Mouse (Mus musculus) layer of hippocampus, adult 2 months (tissue): ENCODE data around the gene Ppp1ca. TPM values are rescaled to one million over a fixed set of nuclear protein-coding genes. Genes with fewer than 3 reads are reported as not detected.

Source experiments
- DNase-seq, 2 experiments: peaks; one replicate each; pipeline ENCODE4 v3.0.0; 2022; ENCODE audit warnings: low spot score in 2 of 2
- H3K27ac ChIP-seq: fragments of 200-600 bp; 2 replicates; pipeline ENCODE4 v1.8.1; 2022
- H3K4me3 ChIP-seq: fragments of 200-600 bp; 2 replicates; pipeline ENCODE4 v1.8.1; 2022; ENCODE audit warnings: mild to moderate bottlenecking
- CTCF ChIP-seq: fragments of 200-600 bp; conservative IDR thresholded peaks from 2 replicates; pipeline ENCODE4 v1.8.1; 2022; ENCODE audit warnings: antibody characterized with exemption, mild to moderate bottlenecking, moderate library complexity
- total RNA-seq, 2 experiments: library from RNA; stranded (reverse); gene quantifications; 2 replicates each; pipeline ENCODE4 v1.2.3; 2021

Ppp1ca gene
- total RNA-seq, 2 experiments from 2014 or later = 263 to 276 TPM

DNA sequence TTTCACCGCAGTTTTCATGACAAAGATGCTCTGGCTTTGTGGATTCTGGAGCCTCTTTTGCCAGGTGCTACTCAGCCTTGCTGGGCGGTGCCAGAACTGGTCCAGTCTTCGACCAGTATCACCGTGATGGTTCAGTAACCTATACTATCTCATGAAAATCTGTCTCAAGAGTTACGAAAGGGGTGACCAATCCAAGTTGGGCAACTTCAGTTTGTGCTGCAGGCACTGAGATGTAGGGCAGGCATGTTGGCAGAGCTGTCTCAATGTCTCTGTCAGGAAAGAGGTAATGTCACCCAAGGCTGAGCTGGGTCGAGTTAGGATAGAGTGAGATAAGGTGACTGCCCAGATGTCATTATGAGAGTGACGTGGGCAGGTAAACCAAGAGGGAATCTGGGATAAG, 11.5 kb upstream of the Ppp1ca start:
- TF ChIP-seq CTCF = no peak
- no peak overlapping the region for H3K27ac ChIP-seq
- H3K4me3 ChIP-seq = no peak overlapping the region
- DNase-seq = no peak

DNA sequence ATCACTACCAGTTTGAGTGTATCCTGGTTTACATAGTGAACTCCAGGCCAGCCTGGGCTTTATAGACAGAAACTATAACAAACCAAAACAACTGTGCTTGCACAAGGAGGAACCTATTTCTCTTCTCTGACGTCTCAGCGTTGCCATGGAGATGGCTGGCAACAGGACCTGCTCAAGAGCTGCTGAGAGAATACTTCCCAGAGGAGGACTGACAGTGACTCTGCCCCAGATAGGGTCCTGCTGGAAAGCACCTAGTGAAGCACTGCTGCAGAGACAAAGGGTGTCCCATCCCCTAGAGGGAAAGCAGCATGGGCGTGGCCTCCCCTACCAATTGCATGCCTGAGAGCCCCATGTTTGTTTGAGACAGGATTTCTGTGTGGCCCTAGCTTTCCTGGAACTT, 10.0 kb upstream of the Ppp1ca start:
- no peak for TF ChIP-seq CTCF
- Histone ChIP-seq H3K27ac (peak overlapping the region; percentile 86), H3K4me3 (no peak overlapping the region)
- DNase-seq = peak; percentile 68 to 77

DNA sequence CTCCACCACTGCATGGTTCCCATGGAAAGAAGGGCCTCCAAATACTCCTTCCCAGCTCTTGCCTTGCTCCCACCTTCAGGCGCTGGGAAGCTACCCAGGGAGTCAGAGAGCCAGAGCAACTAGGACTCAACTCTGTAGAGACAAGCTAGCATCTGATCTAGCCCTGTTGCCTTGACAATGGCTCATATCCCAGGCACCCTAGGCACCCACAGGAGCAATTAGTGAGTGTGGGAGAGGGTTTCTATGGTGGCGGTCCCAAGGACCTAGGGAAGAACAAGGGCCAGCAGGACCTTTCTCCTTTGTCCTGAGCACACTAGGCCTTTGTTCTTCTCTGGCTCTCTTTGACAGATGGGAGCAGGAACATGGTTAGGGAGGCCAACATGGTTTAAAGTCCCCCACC, 8.2 kb upstream of the Ppp1ca start:
- Histone ChIP-seq H3K4me3 (no peak overlapping the region), H3K27ac (peak overlapping the region; percentile 86)
- TF ChIP-seq CTCF = no peak
- no peak for DNase-seq

DNA sequence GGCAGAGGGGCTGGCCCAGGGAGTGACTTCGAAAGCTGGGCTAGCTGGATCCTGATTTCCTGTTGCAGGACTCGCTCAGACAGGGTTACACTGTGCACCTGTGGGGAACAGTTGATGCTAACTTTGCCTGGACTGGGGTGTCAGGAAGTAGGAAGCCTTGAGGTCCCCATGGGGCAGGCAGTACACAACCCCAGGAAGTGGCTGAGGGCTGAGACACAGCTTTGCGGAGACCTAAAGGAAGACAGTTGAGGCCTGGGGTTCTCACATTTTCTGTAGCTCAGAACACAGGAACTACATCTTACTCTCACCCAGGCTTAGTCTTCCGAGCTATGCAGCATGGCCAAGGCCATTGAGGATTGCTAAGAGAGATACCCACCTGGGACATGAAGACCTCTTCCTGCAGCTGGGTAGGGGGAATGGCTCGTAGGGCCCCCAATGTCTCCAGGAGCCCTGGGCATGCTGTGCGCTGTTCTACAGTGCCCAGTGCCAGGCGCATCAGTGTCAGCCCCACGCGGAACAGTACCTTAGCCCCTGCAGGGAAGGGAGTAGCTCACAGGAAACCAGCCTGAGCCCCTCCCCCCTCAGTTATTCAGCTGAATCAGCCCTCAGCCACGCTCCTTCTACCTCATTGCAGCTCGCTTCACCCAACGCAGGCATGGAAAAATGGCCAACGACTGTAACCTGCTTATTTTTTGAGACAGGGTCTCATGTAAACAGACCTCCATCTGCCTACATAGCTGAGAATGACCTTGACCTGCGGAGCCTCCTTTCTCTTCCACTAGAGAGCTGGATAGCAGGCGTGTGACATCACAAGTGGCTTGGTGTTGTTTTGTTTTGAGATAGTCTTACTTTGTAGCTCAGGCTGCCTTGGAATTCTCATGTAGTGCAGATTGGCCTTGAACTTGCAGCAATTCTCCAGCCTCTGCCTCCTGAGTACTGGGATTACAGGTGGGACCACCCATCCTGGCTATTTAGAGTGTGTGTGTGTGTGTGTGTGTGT, 6.6 kb upstream of the Ppp1ca start:
- Histone ChIP-seq H3K4me3 (no peak overlapping the region), H3K27ac (peak overlapping the region; percentile 86; the same call in 1 of the 2 replicates)

DNA sequence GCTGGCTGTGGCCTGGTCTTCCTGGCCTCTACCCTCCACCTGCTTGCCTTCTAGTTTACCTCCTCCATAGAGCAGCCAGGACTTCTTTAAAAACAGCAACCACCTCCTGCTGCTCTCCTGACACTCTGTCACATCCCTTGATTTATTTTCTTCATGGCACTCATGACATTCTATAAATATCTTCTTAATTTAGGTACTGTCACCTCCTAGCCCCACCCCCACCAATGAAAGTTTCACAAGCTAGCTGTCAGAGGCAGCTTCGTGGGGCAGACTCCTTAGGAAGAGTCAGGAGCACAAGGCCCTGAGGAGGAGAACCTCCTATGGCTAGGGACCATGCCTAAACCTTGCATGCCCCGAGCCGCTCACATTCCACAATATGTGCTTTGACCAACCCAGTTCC, 4.6 kb upstream of the Ppp1ca start:
- no peak overlapping the region for H3K4me3 ChIP-seq
- TF ChIP-seq CTCF = no peak
- H3K27ac ChIP-seq = no peak overlapping the region
- DNase-seq = no peak

More for the DNA sequence above, 6.6 kb upstream of the Ppp1ca start:
- DNase-seq = no peak
- no peak for TF ChIP-seq CTCF

DNA sequence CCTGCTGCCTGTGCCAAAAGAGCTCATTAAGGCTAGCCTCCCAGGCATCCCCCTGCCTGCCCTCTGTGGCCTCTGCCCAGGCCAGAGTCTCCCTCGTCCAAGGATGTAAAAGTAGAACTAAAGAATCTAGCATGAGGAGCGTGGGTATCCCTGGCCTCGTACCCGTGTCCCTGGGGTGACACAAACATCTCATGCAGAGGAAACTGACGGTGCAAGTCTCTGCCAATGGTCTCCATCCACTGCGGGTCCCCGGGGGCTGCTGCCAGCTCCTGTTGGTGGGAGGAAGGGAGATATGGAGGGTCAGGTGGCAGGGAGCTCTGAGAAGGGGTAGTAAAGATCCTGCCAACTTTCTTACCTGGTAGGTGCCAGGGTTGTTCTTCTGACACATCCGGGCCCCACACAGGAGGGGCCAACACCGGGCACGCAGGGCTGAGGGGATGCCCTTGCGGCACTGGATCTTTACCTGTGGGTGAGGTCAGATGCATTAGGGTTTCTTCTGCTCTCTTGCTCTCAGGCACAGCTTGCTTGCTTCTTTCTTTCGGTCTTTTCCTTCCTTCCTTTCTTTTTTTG, 2.7 kb upstream of the Ppp1ca start:
- Histone ChIP-seq H3K4me3 (no peak overlapping the region), H3K27ac (no peak overlapping the region)
- TF ChIP-seq CTCF = no peak
- DNase-seq = no peak

DNA sequence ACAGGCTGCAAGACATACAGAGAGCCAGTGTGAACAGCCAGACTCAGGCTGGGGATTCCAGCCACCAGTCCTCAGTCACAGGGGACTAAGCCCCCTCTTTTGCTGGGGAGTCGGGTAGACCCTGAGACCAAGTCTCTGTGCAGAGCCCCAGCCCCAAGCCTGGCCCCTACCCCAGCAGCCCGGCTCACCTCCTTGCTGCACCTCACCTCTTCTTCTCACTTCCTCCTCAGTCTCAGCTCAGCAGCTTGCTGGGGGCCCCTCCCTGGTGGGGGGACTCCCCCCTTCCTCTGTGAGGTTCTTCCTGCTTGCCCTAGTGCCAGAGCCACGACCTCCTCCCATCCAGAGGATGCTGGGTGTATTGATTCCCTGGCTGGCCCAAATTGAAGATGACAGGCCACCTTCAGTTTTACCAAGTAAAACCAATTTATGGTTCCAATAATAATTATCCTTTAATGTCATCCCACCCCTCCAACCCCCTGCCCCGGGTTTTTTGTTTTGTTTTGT, 982 bp upstream of the Ppp1ca start, which contains the start of gene Tbc1d10c:
TSS of gene Tbc1d10c (minus strand) at position 454 of the 504 bp plus-strand sequence.
- H3K4me3 ChIP-seq = peak within 1 kb of the TSS; percentile 88
- H3K27ac ChIP-seq = peak within 1 kb of the TSS; percentile 99
- DNase-seq = no peak
- TF ChIP-seq CTCF = no peak

DNA sequence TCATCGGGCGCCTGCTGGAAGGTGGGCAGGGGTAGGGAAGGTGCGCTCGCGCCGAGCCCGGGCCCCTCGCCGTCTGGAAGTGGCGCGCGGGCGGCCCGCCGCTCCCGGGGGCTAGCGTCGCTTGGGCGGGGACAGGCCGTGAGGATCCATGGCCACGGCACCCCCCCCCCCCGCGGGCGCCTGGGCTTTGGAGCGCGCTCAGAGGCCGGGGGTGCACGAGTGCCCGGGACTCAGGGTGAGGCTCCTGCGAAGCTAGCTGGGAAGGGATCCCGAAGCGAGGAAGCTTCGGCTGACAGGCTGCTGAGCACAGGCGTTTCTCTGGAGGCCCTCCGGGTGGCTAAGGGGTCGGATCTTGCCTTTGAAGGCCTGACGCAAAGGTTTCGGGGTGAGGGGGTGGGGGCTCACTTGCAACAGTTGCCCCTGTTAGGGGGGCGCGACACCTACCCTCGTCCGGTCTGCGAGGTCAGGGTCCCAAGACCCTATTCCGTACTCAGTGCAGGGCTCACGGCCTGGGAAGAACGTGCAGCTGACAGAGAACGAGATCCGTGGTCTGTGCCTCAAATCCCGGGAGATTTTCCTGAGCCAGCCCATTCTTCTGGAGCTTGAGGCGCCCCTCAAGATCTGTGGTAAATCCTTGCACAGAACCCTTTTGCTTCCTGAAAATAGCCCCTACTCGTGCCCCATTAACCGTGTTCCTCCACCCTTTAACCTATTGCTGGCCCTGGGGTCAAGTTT, 553 bp downstream of the Ppp1ca start:
- TF ChIP-seq CTCF = no peak
- Histone ChIP-seq H3K27ac (peak overlapping the region; percentile 99), H3K4me3 (peak overlapping the region; percentile 88)
- no peak for DNase-seq

DNA sequence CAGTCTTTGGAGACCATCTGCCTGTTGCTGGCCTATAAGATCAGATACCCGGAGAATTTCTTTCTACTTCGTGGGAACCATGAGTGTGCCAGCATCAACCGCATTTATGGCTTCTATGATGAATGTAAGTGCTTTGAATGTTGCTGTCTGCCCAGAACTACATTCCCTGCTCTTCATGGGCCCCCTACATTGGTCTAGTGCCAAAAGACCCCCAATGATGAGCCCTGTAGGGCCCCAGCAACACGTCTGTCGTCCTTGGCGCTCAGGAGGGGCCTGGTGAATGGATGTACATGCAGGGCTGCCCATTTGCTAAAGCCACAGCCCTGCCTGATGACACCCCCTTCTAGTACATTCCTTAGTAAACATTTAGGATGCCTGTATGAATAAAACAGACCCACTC, 1.3 kb downstream of the Ppp1ca start:
- DNase-seq = no peak
- Histone ChIP-seq H3K4me3 (peak overlapping the region; percentile 88), H3K27ac (peak overlapping the region; percentile 99)
- no peak for TF ChIP-seq CTCF

DNA sequence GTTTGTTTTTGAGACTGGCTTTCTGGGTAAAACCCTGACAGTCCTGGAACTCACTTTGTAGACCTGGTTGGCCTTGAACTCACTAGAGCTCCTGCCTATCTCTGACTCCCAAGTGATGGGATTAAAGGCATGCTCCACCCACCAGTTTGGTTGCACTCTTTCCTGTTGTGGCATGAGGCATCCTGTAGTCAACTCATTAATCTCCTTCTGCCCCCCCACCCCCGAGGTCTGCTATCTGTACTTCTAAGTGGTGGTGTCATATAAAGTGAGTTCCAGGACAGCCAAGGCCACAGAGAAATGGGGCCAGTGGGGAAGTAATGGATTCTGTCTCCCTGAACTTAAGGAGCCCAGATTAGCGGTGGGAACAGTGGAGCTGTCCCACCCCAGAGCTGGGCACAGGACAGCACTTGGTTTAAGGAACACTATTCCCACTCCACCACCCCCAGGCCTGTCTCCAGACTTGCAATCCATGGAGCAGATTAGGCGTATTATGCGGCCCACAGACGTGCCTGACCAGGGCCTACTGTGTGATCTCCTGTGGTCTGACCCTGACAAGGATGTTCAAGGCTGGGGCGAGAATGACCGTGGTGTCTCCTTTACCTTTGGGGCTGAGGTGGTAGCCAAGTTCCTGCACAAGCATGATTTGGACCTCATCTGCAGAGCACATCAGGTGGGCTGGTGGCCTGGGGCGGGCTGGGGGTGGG, 2.3 kb downstream of the Ppp1ca start:
- no peak for DNase-seq
- H3K27ac ChIP-seq = no peak overlapping the region
- no peak overlapping the region for H3K4me3 ChIP-seq
- TF ChIP-seq CTCF = no peak

DNA sequence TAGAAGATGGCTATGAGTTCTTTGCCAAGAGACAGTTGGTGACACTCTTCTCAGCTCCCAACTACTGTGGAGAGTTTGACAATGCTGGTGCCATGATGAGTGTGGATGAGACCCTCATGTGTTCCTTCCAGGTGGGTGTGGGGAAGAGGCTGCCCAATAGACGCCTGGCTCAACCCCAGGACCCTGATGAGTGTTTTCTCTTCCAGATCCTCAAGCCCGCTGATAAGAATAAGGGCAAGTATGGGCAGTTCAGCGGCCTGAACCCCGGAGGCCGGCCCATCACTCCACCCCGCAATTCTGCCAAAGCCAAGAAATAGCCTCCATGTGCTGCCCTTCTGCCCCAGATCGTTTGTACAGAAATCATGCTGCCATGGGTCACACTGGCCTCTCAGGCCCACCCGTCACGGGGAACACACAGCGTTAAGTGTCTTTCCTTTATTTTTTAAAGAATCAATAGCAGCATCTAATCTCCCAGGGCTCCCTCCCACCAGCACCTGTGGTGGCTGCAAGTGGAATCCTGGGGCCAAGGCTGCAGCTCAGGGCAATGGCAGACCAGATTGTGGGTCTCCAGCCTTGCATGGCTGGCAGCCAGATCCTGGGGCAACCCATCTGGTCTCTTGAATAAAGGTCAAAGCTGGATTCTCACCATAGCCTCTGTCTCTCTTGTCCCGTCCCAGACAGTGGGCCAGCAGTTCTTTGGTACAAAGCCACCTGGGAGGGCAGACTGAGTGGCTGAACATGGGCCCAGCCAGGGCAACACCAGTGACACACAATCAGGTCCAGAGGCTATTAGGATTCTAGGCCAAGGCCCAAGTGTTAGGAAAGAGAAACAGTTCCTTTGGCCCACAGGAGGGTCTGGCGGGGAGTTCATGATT, 3.1 kb downstream of the Ppp1ca start:
- DNase-seq = no peak
- H3K27ac ChIP-seq = peak overlapping the region; percentile 51
- TF ChIP-seq CTCF = no peak
- H3K4me3 ChIP-seq = no peak overlapping the region
